Mouse (Mus musculus) embryonic facial prominence, embryonic 12.5 days (tissue): ENCODE measurements around the gene Ahrr. TPM values are rescaled to one million over a fixed set of nuclear protein-coding genes. Genes with fewer than 3 reads are reported as not detected.
A peak's percentile ranks its signal among the peaks of the same experiment; 100 is the strongest.

Experiments used
- ATAC-seq: fragments of 200-750 bp; cut with Nextera tagmentation; 2 replicates; pipeline ENCODE4 v1.8.0; 2017; ENCODE audit not compliant: insufficient number of reproducible peaks, insufficient read depth, low FRiP score, low TSS enrichment
- H3K27ac ChIP-seq: fragments of 300-500 bp; sonication (generic); 2 replicates; pipeline ENCODE4 v1.5.1; 2016; ENCODE audit warnings: mild to moderate bottlenecking
- H3K27me3 ChIP-seq: fragments of 300-500 bp; sonication (generic); 2 replicates; pipeline ENCODE4 v1.6.1; 2016; ENCODE audit warnings: mild to moderate bottlenecking, moderate library complexity
- H3K36me3 ChIP-seq: fragments of 300-500 bp; sonication (generic); 2 replicates; pipeline ENCODE4 v1.6.1; 2016; ENCODE audit warnings: mild to moderate bottlenecking
- H3K4me1 ChIP-seq: fragments of 300-500 bp; sonication (generic); 2 replicates; pipeline ENCODE4 v1.6.1; 2016
- H3K4me2 ChIP-seq: fragments of 300-500 bp; sonication (generic); replicated peaks from 2 replicates; pipeline ENCODE4 v1.6.1; 2016; ENCODE audit warnings: mild to moderate bottlenecking, moderate library complexity
- H3K4me3 ChIP-seq: fragments of 300-500 bp; sonication (generic); 2 replicates; pipeline ENCODE4 v1.5.1; 2016; ENCODE audit warnings: mild to moderate bottlenecking
- H3K9ac ChIP-seq: fragments of 300-500 bp; sonication (generic); 2 replicates; pipeline ENCODE4 v1.6.1; 2016; ENCODE audit warnings: mild to moderate bottlenecking, moderate library complexity
- H3K9me3 ChIP-seq: fragments of 300-500 bp; sonication (generic); 2 replicates; pipeline ENCODE4 v1.6.1; 2016; ENCODE audit warnings: mild to moderate bottlenecking, moderate library complexity
- whole genome bisulfite sequencing: fragments of 180-500 bp; shearing (Covaris S2); methylation state at CpG from one replicate; pipeline ENCODE4 v1.1.7; 2016; 5-methylcytosine and 5-hydroxymethylcytosine counted together
- polyA plus RNA-seq: library from polyadenylated mRNA; unstranded; fragments of >200 nt; fragmentation: Nextera tagmentation; extraction: Ambion mirVana; gene quantifications from 2 replicates; pipeline ENCODE4 v1.2.1, GENCODE M21; 2016

Gene Ahrr
- polyA plus RNA-seq, 1 experiment from 2014 or later = 1.2 TPM

DNA sequence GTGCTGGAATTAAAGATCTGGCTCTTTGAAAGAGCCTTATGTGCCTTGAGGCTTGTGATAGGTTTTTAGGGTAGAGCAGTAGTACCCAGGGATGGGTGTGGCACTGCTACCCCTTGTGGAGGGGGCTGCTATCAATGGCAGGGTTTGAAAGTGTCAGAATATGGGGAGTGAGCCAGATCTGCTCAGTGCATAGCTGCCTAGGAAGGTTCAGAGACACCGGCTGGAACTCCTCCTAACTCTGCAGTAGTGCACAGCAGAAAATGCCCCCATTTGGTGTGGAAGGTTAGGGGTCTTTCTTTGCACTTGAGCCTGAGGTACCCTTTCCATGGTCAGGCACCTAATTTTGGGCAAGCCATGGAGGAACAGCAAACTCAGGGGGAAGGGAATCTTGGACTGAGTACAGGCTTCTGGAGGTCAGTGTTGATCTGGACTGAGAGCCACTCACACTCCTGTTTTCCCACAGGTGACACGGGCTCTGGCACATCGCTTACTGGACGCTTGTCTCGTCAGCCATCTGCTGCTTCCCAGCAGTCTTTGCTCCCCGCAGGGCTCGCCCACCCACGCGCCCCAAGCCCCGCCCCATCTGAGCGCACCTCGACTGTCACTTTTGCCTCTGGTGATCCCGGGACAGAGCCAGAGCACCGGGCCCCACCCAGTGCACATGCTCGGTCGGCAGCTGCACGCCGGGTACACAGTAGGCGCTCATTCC, 125.6 kb downstream of the Ahrr start:
- peaks cover 13% of the 10 kb centered on the region for H3K36me3 ChIP-seq
- 0 out of 2 replicates have a peak, but pooled peaks cover 3% of the 10 kb centered on the region for H3K4me1 ChIP-seq
- H3K9me3 ChIP-seq = no peaks in the 10 kb centered on the region
- peak overlapping the region; percentile 35; the same call in 1 of the 2 replicates for H3K9ac ChIP-seq
- peak overlapping the region; percentile 43 for H3K4me3 ChIP-seq
- H3K27me3 ChIP-seq = no peaks in the 10 kb centered on the region
- WGBS = 7% methylated on average over 19 of the region's 19 CpGs
- H3K4me2 ChIP-seq = peak overlapping the region; percentile 61
- no peak overlapping the region for H3K27ac ChIP-seq
- ATAC-seq = peak; percentile 18; the same call in 1 of the 2 replicates

Other genes with a start within 250 kb of the Ahrr start
- 19.7 and 20.0 TPM in 2 replicates for gene Cep72, start 230.0 kb downstream of the Ahrr start, polyA plus RNA-seq
- gene Slc9a3, start 170.9 kb downstream of the Ahrr start, polyA plus RNA-seq = not detected in 2 replicates
- gene Exoc3, start 83.6 kb downstream of the Ahrr start, polyA plus RNA-seq = 78.3 and 79.8 TPM in 2 replicates
- gene Pdcd6, start 25.2 kb upstream of the Ahrr start, polyA plus RNA-seq = 131 and 133 TPM in 2 replicates
- gene Sdha, start 57.9 kb upstream of the Ahrr start, polyA plus RNA-seq = 230 and 238 TPM in 2 replicates
- 66.1 and 67.9 TPM in 2 replicates for gene Ccdc127, start 58.0 kb upstream of the Ahrr start, polyA plus RNA-seq
- not detected in 2 replicates for gene Lrrc14b, start 71.7 kb upstream of the Ahrr start, polyA plus RNA-seq
- gene Zfp72, start 98.5 kb upstream of the Ahrr start, polyA plus RNA-seq = 7.8 and 8.4 TPM in 2 replicates
- 84.1 and 88.1 TPM in 2 replicates for gene Ftl1-ps1, start 107.4 kb upstream of the Ahrr start, polyA plus RNA-seq
- 22.4 and 22.9 TPM in 2 replicates for gene Zfp825, start 201.7 kb upstream of the Ahrr start, polyA plus RNA-seq